Mouse (Mus musculus): Measurements from ENCODE around the gene Kif12. TPM values are rescaled to one million over a fixed set of nuclear protein-coding genes. Genes with fewer than 3 reads are reported as not detected.
A peak's percentile ranks its signal among the peaks of the same experiment; 100 is the strongest.

Kif12 gene
- total RNA-seq, 2 experiments from 2014 or later: not detected

DNA sequence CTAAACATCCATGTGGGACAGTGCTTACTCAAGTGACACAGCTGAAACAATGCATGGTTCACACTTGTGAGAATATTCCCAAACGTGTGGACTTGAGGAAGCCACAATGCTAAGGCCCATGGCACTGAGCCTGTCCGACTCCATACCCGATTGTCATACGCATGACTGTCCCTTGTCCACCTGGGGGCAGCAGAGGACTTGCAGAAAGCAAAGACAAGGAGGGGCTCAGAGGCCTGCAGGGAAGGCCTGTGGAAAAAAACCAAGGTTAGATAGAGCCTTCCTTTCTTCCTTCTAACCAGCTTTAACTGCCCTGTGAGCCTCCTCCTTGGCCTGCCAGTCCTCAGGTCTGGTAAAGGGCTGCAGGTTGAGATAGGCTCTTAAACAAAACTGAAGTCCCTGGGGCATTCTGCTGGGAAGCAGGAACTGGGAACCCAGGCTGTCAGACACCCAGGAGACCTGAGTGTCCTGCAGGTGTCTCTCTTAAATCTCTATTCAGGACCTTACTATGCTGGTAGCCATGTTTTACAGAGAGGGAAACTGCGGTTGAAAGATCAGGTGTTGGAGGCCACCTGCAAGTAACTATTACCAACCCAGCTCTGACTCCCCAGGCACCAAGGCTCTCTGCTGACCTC, 12.9 kb downstream of the Kif12 start:
- peak; percentile 77 to 90 for DNase-seq (ENCODE audit: low spot score in 2 of 2)

DNA sequence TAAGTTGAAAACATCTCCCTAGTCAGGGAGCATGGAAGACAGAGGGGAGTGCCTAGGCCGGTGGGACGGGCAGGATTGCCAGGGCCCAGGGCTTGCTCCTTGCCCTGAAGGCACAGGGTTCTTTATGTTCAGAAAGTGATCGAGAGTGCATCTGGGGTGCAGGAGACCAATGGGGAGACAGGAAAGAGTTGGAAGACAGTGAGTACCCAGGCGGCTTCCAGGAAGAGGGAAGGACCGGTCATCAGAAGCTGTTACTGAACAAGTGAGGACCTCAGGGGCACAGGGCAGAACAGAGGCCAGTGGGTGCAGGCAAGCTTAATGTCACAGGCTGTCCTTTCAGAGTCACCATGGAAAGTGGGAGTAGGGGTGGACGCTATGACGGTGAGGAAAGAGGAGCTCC, 13.7 kb downstream of the Kif12 start:
- DNase-seq (ENCODE audit: low spot score in 2 of 2): no peak

DNA sequence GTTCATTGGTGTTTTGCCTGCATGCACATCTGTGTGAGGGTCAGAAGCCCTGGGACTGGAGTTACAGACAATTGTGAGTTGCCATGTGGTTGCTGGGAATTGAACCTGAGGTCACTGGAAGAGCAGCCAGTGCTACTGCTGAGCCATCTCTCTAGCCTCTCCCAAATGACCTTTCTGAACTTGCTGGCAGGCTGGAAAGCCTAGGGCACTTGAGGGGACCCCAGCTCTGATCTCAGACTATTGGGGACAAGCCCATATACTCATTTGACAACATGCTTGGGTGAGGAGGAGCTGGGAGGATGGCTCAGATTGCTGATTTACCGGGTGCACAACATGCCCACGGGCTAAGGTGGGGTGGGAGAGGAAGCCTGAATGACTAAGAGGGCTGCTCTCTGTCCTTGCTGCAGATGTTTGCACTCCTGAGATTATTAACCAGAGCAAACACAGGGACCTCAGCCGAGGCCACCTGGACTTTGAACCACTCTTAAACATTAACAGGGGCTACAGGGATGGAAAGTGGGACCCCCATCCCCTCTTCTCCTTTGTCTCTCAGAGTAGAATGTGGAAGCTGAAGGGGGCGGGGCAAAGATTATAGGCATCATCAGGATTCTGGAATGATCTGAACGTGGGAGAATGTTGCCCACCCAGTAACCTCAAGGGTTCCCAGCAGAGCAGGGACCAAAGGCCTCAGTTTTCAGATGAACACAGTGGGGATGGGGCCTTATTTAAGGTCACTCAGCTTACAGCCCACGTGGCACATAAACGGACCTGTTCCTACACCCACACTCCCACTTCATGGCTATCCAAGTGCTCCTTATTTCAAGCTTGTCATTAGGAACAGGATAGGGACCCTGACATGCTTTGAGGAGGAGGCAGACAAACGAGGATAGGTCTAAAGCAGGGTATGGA, 15.0 kb downstream of the Kif12 start:
- no peak for DNase-seq (ENCODE audit: low spot score in 2 of 2)

DNA sequence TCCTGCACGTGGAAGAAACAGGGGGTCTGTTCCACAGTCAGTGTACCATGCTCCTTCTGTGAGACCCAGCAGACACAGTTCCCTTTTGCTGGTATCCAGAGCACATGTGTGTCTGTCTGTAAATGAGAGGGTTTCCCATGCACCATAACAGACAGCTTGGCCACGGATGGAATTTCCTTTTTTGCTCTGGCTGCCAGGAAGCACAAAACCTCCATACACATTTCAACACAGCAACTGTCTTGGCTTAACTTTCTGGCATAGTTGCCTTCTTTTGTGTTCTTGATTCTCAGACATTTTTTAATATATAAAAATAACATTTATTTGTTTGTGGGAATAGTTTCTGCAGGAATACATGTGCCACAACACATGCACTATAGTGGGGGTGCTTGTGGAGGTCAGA, 16.3 kb downstream of the Kif12 start:
- no peak for DNase-seq (ENCODE audit: low spot score in 2 of 2)

DNA sequence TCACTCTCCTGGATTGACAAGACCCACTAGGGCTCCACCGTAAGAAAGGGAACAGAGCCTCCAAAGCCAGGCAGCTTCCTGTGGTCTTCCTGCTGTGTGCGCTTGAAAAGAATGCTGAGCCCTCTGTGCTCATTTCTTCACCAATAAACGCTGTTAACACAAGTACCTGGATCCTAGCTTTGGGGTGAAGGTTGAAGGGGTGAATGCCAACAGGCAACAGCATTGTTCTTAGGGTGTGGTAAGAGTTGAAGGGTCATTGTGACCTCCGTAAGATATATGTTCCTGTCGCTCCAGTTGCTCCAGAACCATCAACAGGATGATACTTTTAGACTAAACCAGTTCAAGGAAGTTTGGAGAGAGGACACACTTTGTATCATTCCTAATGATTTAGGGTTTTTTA, 17.2 kb downstream of the Kif12 start, which contains the start of gene Ambp:
Gene Ambp, minus strand, starts transcription at position 101 of the 400 bp plus-strand sequence.
- no peak for DNase-seq (ENCODE audit: low spot score in 2 of 2)

DNA sequence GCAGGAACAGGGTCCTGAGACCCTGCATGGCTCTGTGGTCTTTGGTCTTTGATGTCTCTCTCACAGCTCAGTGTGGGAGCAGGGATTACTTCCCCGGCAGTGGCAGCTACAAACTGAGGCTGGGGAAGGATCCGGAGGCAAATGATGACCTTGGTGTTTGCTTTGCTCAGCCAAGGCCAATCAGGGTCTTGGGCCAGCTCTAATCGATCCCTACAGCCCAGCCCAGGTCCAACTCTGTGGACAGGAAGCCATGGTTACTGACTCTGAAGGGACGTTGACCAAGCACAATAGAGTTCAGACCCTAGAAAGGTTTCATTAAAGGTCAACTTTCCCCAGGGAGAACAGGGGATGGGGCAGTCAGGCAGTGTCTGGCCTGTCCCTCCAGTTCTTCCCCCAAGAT, 17.9 kb downstream of the Kif12 start:
- no peak for DNase-seq (ENCODE audit: low spot score in 2 of 2)

DNA sequence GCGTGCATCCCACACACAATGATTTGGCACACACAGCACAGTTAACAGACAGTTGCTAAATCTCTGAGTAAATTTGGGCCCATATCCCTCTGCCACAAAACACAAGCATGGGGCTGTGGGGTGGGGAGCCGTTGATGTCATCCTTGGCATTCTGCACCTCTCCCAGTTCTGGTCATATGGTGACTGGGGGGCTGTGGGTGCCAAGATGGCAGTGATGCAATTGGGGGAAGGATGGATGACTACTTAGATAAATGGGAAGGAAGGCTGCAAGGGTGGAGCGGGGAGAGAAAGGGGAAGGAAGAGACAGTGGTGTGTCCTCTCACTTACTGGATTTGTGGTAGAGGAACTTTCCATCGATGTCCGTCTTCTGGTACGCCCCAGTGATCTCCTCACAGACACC, 20.8 kb downstream of the Kif12 start:
- DNase-seq (ENCODE audit: low spot score in 2 of 2): peak in 1 of 2 experiments; percentile 24

DNA sequence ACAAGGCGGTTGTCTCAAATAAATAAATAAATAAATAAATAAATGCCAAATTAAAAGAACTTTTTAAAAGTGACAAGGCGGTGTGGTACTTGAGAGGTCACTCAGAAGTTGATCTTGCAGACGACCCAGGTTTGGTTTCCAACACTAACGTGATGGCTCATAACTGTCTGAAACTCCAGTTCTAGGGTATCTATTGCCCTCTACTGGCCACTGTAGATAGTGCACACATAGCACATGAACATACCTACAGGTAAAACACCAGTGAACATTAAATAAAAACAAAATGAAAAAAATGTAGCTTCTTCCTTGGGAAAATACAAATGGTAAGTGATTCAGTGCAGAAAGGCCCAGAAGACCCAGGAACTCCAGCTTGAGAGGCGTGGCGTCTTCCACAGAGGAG, 24.7 kb downstream of the Kif12 start:
- DNase-seq (ENCODE audit: low spot score in 2 of 2): no peak

DNA sequence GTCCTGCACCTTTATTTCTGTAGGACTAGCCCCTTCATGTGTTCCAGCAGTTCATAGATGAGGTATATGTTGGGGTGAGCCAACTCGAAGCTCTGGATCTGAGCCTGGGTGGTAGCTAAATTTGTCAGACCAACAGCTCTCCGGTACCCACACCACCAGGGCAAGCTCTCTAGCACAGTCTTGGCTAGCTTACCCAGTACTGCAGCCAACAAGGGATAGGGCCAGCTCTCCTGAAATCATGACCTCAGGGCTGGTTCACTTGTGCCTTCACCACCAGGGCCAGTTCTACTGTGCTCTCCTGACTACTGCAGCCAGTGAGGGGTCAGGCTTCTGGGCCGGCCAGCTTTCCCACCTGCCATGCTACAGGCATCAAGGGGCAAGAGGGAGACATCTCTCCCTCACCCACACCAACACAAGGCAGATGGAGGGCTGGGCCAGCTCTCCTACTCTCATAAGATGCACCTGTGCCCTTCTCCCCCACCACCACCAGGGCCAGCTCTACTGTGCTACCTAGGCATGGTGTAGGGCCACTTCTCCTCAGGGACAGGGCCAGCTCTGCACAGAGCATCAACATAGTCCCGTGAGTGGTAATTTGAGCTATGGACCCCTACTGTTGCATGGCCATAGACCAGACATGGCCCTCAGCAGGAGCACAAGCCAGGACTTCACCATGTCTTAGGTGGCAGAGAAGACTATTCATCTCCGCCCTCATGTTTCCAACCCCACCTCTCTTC, 41.9 kb downstream of the Kif12 start:
- DNase-seq (ENCODE audit: low spot score in 2 of 2): no peak

DNA sequence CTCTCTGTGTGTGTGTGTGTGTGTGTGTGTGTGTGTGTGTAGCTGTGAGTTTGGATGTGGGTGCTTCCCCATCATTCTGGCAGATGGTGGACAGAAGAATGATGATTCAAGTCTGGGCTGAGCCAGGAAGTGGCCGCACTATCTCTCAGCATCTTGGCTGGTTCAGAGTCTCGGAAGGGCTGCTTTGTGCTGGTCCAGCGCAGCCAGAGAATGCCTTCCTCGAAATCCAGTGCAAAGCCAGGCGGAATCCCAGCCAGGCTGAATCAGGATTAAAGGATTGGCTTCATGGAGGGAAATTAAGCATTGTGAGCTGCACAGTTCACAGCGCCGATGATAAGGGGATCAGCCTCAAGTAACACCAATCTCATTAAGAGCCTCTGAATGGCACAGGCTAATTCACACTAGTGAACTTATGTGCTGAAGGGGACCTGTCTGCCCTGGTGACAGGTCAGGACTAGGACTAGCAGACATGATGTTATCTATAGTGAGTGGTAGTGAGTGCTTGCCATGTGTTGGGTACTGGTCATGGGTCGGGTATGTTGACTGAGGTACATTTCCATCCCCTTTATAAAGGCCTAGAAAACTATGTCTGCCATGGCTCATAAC, 47.0 kb downstream of the Kif12 start:
- DNase-seq (ENCODE audit: low spot score in 2 of 2): peak; percentile 8 to 24

DNA sequence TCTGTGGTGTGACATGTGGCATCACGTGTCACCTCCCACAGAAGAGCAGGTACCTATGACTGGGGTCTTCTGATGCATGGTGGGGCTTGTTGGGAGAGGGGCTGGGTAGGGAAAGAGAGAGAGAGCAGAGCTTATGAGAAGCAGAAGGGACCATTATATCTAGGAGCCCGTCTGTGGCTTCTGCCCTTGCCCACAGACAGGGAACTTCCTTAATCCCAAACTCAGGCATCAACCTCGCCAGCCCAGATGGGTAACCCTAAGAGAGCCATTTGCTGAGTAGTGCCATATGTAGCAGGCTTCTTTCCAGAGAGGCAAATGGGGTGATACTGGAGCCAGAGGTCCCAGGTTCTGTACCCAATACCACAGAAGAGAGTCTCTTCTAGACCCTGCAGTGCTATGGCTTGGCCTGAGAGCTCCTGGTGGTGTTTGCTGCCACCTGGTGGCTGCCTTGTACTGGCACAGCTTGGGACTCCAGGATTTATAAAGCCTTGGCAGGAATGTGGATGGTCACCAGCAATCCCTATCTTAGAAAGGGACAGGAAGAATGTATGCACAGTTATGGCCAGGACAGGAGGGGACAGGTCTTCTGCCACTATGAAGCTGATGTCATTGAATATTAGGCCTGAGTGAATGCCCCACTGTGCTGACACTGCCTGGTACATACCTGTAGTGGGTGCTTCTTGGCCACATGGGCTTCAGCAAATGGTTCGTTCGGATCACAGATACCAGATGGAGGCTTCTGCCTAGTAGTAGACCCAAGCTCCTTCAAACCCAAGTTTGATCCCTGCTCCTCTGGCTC, 53.1 kb downstream of the Kif12 start:
- DNase-seq (ENCODE audit: low spot score in 2 of 2): peak; percentile 72 to 86

Other genes with a start within 250 kb of the Kif12 start
- gene Zfp618, start 206.6 kb downstream of the Kif12 start, total RNA-seq (2021): 1 to 10 TPM; 3.7 to 4.7 TPM
- gene Ambp, start 17.3 kb downstream of the Kif12 start, total RNA-seq (2021): not detected
- gene Col27a1, start 41.9 kb upstream of the Kif12 start, total RNA-seq (2021): 1 to 10 TPM; 3.1 to 3.8 TPM
- gene Orm1, start 172.4 kb upstream of the Kif12 start, total RNA-seq (2021): not detected
- not detected for gene Orm3, start 184.0 kb upstream of the Kif12 start, total RNA-seq (2021)
- gene Orm2, start 190.3 kb upstream of the Kif12 start, total RNA-seq (2021): not detected
- gene Akna, start 231.2 kb upstream of the Kif12 start, total RNA-seq (2021): 1 to 10 TPM; 4.4 to 4.6 TPM

Data from layer of hippocampus, postnatal 14 days (tissue).